Mouse (Mus musculus) intestine, embryonic 14.5 days (tissue): ENCODE measurements at regions not wholly inside any gene's neighbourhood (a gene's known extent, or its start where the extent isn't known, plus 50 kb on each side); places are given as distances from the start of the nearest gene placed in this dataset.

Experiments
- ATAC-seq: fragments of 200-750 bp; cut with Nextera tagmentation; replicated peaks from 2 replicates; pipeline ENCODE4 v1.8.0; 2017; ENCODE audit warnings: low read depth, moderate number of reproducible peaks, moderate TSS enrichment, moderate library complexity; ENCODE audit not compliant: low FRiP score, low TSS enrichment
- DNase-seq: peaks from one replicate; pipeline ENCODE4 v3.0.0-alpha.2; 2018; ENCODE audit warnings: low spot score
- H3K27ac ChIP-seq: fragments of 300-500 bp; sonication (generic); 2 replicates; pipeline ENCODE4 v1.5.1; 2014; ENCODE audit warnings: low read depth, mild to moderate bottlenecking, control low read depth
- H3K27me3 ChIP-seq: fragments of 300-500 bp; sonication (generic); replicated peaks from 2 replicates; pipeline ENCODE4 v1.6.1; 2014; ENCODE audit warnings: low read length, control low read depth; ENCODE audit not compliant: control insufficient read depth, insufficient read depth
- H3K36me3 ChIP-seq: fragments of 300-500 bp; sonication (generic); 2 replicates; pipeline ENCODE4 v1.6.1; 2014; ENCODE audit warnings: low read length, control low read depth; ENCODE audit not compliant: control insufficient read depth, insufficient read depth
- H3K4me1 ChIP-seq: fragments of 300-500 bp; sonication (generic); replicated peaks from 2 replicates; pipeline ENCODE4 v1.6.1; 2014; ENCODE audit warnings: low read length, control low read depth, mixed read lengths; ENCODE audit not compliant: control insufficient read depth, insufficient read depth
- H3K4me2 ChIP-seq: fragments of 300-500 bp; sonication (generic); 2 replicates; pipeline ENCODE4 v1.6.1; 2014; ENCODE audit warnings: low read length
- H3K4me3 ChIP-seq: fragments of 300-500 bp; sonication (generic); 2 replicates; pipeline ENCODE4 v1.5.1; 2014; ENCODE audit warnings: low read depth, low read length, control low read depth, mixed read lengths
- H3K9ac ChIP-seq: fragments of 300-500 bp; sonication (generic); 2 replicates; pipeline ENCODE4 v1.6.1; 2014; ENCODE audit warnings: mild to moderate bottlenecking, low read length
- H3K9me3 ChIP-seq: fragments of 300-500 bp; sonication (generic); 2 replicates; pipeline ENCODE4 v1.6.1; 2016; ENCODE audit warnings: low read length, control low read depth; ENCODE audit not compliant: control insufficient read depth
- WGBS: fragments of 180-500 bp; shearing (Covaris S2); extraction: QIAGEN DNeasy Blood & Tissue Kit; methylation state at CpG from one replicate; pipeline ENCODE4 v1.1.7; 2014; 5-methylcytosine and 5-hydroxymethylcytosine counted together

- DNase-seq (no peak), ATAC-seq (no peak)
- no peaks in the 10 kb centered on the region for H3K4me1 ChIP-seq
- no peaks in the 10 kb centered on the region for H3K27me3 ChIP-seq
- H3K4me3 ChIP-seq: no peak overlapping the region
- no peak overlapping the region for H3K9ac ChIP-seq
- no peaks in the 10 kb centered on the region for H3K9me3 ChIP-seq
- no peak overlapping the region for H3K4me2 ChIP-seq
- H3K27ac ChIP-seq: no peak overlapping the region
- no peaks in the 10 kb centered on the region for H3K36me3 ChIP-seq
- 78% methylated on average over 4 of the region's 4 CpGs for WGBS
Observed at GRCm38 (mm10) chr13:103391396-103391795, 57.1 kb upstream of the Mast4 start.

GRCm38 (mm10) chr13:103390991-103391390 is 56.7 kb upstream of the Mast4 start:
- Histone ChIP-seq H3K36me3 (no peaks in the 10 kb centered on the region), H3K4me2 (no peak overlapping the region), H3K9me3 (no peaks in the 10 kb centered on the region), H3K27me3 (no peaks in the 10 kb centered on the region), H3K4me3 (no peak overlapping the region), H3K4me1 (no peaks in the 10 kb centered on the region), H3K9ac (no peak overlapping the region), H3K27ac (no peak overlapping the region)
- 81% methylated on average over 3 of the region's 3 CpGs for WGBS
- DNase-seq (no peak), ATAC-seq (no peak)

- DNase-seq: no peak
- Histone ChIP-seq H3K4me2 (no peak overlapping the region), H3K27ac (no peak overlapping the region), H3K4me3 (no peak overlapping the region), H3K27me3 (no peaks in the 10 kb centered on the region), H3K9me3 (no peaks in the 10 kb centered on the region), H3K9ac (no peak overlapping the region), H3K4me1 (no peaks in the 10 kb centered on the region), H3K36me3 (no peaks in the 10 kb centered on the region)
- ATAC-seq: no peak
- 95% methylated on average over 5 of the region's 5 CpGs for WGBS
Observed at GRCm38 (mm10) chr13:103386948-103387347, 52.7 kb upstream of the Mast4 start.
